Comparison of ENCODE assay signal across 26 mouse cellular contexts in the genomic region with DNA sequence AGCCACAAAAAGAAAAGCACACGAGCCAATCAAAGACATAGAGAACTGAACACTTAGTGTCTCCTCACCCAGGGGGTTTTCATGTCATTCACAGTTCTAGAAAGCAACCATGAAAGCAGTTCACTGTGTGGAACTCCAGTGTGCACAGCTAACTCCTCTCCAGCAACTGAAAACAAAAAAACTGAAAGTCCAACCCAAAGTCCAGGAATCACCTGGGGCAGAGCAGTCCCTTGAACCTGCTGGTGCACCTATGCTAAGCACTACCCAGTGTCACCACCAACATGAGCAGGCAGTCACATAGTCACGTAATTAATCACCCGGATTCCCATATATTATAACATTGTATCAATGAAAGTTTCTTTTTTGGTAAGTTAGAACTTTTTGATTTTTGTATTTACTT. TPM values are rescaled to one million over a fixed set of nuclear protein-coding genes. Genes with fewer than 3 reads are reported as not detected.
DNase-seq lines count a peak whose midpoint lies in the region; ATAC-seq and TF ChIP-seq lines count a peak whose summit lies in the region.
"Had no signal": no experiment of that assay in that cellular context is flagged by ENCODE, and none has a peak within 500 bp of the region (broad histone marks: within the 10 kb centered on the region; RNA-seq: fewer than 3 reads in every experiment).

No protein-coding gene starts in this region.

- H3K9me3 ChIP-seq in kidney, embryonic 15.5 days (replicated peaks): no peaks in the 10 kb centered on the region
- H3K9me3 ChIP-seq in liver, embryonic 16.5 days (replicated peaks; ENCODE audit: control insufficient read depth, low read length): no peaks in the 10 kb centered on the region
- no peaks in the 10 kb centered on the region for H3K9me3 ChIP-seq in liver, embryonic 11.5 days (ENCODE audit: control insufficient read depth, low read length)
- H3K9me3 ChIP-seq: forebrain, embryonic 10.5 days; forebrain, embryonic 13.5 days; G1E; heart, embryonic 15.5 days; hindbrain, embryonic 10.5 days; hindbrain, embryonic 13.5 days had no signal

- H3K4me2 ChIP-seq in kidney, embryonic 15.5 days: no peak overlapping the region
- H3K4me2 ChIP-seq in liver, embryonic 16.5 days (ENCODE audit: low read depth, low read length): no peak overlapping the region
- no peak overlapping the region for H3K4me2 ChIP-seq in liver, embryonic 11.5 days
- peak overlapping the region; percentile 37 for H3K4me2 ChIP-seq in myocyte (ENCODE audit: low read depth)
- H3K4me2 ChIP-seq: forebrain, embryonic 13.5 days; heart, embryonic 12.5 days; heart, embryonic 15.5 days; hindbrain, embryonic 13.5 days had no signal

- 0 out of 2 replicates have a peak overlapping the region, but pooled peaks have one; percentile 34 for H3K27ac ChIP-seq in kidney, embryonic 15.5 days
- H3K27ac ChIP-seq in liver, embryonic 16.5 days (ENCODE audit: low read length): no peak overlapping the region
- H3K27ac ChIP-seq in liver, embryonic 11.5 days (ENCODE audit: low read depth, low read length): no peak overlapping the region
- H3K27ac ChIP-seq: forebrain, embryonic 10.5 days; forebrain, embryonic 13.5 days; gastrocnemius, adult 2 months; heart, embryonic 15.5 days; hindbrain, embryonic 10.5 days; hindbrain, embryonic 13.5 days had no signal

- DNase-seq in kidney, postnatal 10 days: no peak
- no peak for DNase-seq in liver, embryonic 11.5 days (ENCODE audit: low spot score)
- DNase-seq in urinary bladder, postnatal 10 days (ENCODE audit: low spot score): no peak
- DNase-seq: adrenal gland, postnatal 36 days; B cell, adult 2 months; cerebellum, adult 18-20 months; cerebellum, adult 9-10 months; cerebellum, postnatal 14 days; gastrocnemius, adult 2 months; heart, adult 11 months; heart, postnatal 10 days; heart, postnatal 36 days had no signal

- H3K79me2 ChIP-seq in myocyte (ENCODE audit: control insufficient read depth, insufficient read depth): peaks cover 30% of the 10 kb centered on the region

- no peak for ATAC-seq in kidney, embryonic 15.5 days (replicated peaks; ENCODE audit: low FRiP score)
- ATAC-seq in liver, embryonic 16.5 days (ENCODE audit: low read depth): peak; percentile 52; the same call in 1 of the 2 replicates
- ATAC-seq in liver, embryonic 11.5 days (replicated peaks; ENCODE audit: low FRiP score): no peak
- ATAC-seq: forebrain, embryonic 13.5 days; forebrain, embryonic 16.5 days; hindbrain, embryonic 16.5 days; Patski had no signal

- WGBS in kidney, embryonic 15.5 days: 78% methylated on average over 3 of the region's 3 CpGs
- 65% methylated on average over 3 of the region's 3 CpGs for WGBS in liver, embryonic 16.5 days (ENCODE audit: insufficient replicate concordance)
- WGBS in liver, embryonic 11.5 days: 83% methylated on average over 3 of the region's 3 CpGs

- no peaks in the 10 kb centered on the region for H3K27me3 ChIP-seq in kidney, embryonic 15.5 days
- no peaks in the 10 kb centered on the region for H3K27me3 ChIP-seq in liver, embryonic 16.5 days (ENCODE audit: control insufficient read depth, insufficient read depth, low read depth, low read length)
- no peaks in the 10 kb centered on the region for H3K27me3 ChIP-seq in liver, embryonic 11.5 days (replicated peaks; ENCODE audit: control insufficient read depth, insufficient read depth, low read length)
- no peaks in the 10 kb centered on the region for H3K27me3 ChIP-seq in myocyte (ENCODE audit: control insufficient read depth, insufficient read depth, insufficient read length)
- H3K27me3 ChIP-seq: CH12.LX; forebrain, embryonic 13.5 days; heart, embryonic 12.5 days; heart, embryonic 15.5 days; hindbrain, embryonic 13.5 days; Patski had no signal

- no peak for TF ChIP-seq POLR2A in myocyte (IDR thresholded peaks at IDR 0.05; ENCODE audit: insufficient read length, low read depth)

- H3ac ChIP-seq in myocyte (ENCODE audit: control insufficient read depth, insufficient read length): no peak overlapping the region

- no peak overlapping the region for H3K4me3 ChIP-seq in kidney, embryonic 15.5 days (replicated peaks)
- H3K4me3 ChIP-seq in liver, embryonic 16.5 days (ENCODE audit: low read depth, low read length): no peak overlapping the region
- H3K4me3 ChIP-seq in liver, embryonic 11.5 days (ENCODE audit: low read depth, low read length): no peak overlapping the region
- no peak overlapping the region for H3K4me3 ChIP-seq in myocyte
- H3K4me3 ChIP-seq: forebrain, embryonic 10.5 days; forebrain, embryonic 13.5 days; gastrocnemius, adult 2 months; heart, embryonic 12.5 days; heart, embryonic 15.5 days; hindbrain, embryonic 10.5 days; hindbrain, embryonic 13.5 days had no signal

- peaks cover 3% of the 10 kb centered on the region for H3K36me3 ChIP-seq in kidney, embryonic 15.5 days
- H3K36me3 ChIP-seq in liver, embryonic 16.5 days (ENCODE audit: control insufficient read depth, insufficient read depth): no peaks in the 10 kb centered on the region
- no peaks in the 10 kb centered on the region for H3K36me3 ChIP-seq in liver, embryonic 11.5 days (ENCODE audit: control insufficient read depth, insufficient read depth, low read length)
- H3K36me3 ChIP-seq in myocyte (ENCODE audit: control insufficient read depth, insufficient read depth): no peaks in the 10 kb centered on the region
- H3K36me3 ChIP-seq: forebrain, embryonic 10.5 days; G1E; hindbrain, embryonic 10.5 days had no signal

- peaks cover 54% of the 10 kb centered on the region for H3K4me1 ChIP-seq in kidney, embryonic 15.5 days
- H3K4me1 ChIP-seq in liver, embryonic 16.5 days (ENCODE audit: control insufficient read depth, low read depth, low read length): peaks cover 14% of the 10 kb centered on the region
- peaks cover 20% of the 10 kb centered on the region for H3K4me1 ChIP-seq in liver, embryonic 11.5 days (replicated peaks; ENCODE audit: control insufficient read depth, insufficient read depth, low read length)

- H3K9ac ChIP-seq in kidney, embryonic 15.5 days: no peak overlapping the region
- H3K9ac ChIP-seq in liver, embryonic 16.5 days (ENCODE audit: low read depth, low read length): no peak overlapping the region
- H3K9ac ChIP-seq in liver, embryonic 11.5 days (ENCODE audit: low read depth, low read length): no peak overlapping the region
- H3K9ac ChIP-seq: forebrain, embryonic 13.5 days; heart, embryonic 12.5 days; heart, embryonic 15.5 days; hindbrain, embryonic 13.5 days had no signal

TF ChIP-seq in myocyte, 11 proteins besides CTCF, POLR2A, EP300 and RAD21:
- no peak for TF ChIP-seq MYOD1 (IDR thresholded peaks at IDR 0.05; ENCODE audit: control insufficient read depth in 1 of 3, insufficient read length in 2 of 3, low read depth in 2 of 3)
- no peak for TF ChIP-seq MAX (IDR thresholded peaks at IDR 0.05; ENCODE audit: low read depth)
- no peak for TF ChIP-seq TCF12 (IDR thresholded peaks at IDR 0.05; ENCODE audit: insufficient read depth, poor library complexity, severe bottlenecking)
- TF ChIP-seq REST (IDR thresholded peaks at IDR 0.05; ENCODE audit: insufficient read depth, insufficient read length): no peak
- no peak for TF ChIP-seq USF1 (IDR thresholded peaks at IDR 0.05; ENCODE audit: low read depth)
- no peak for TF ChIP-seq POLR2AphosphoS2 (IDR thresholded peaks at IDR 0.05; ENCODE audit: insufficient read length, low read depth)

RNA-seq across cellular contexts. Expression of a gene that starts 23.2 kb away (rescaled TPM):
- 20.1 and 20.8 TPM in 2 replicates for polyA plus RNA-seq in kidney, embryonic 15.5 days (2015; fragmentation: Nextera tagmentation; extraction: Ambion mirVana)
- polyA plus RNA-seq in liver, embryonic 16.5 days (2015; fragmentation: Nextera tagmentation; extraction: Ambion mirVana): 4.1 and 4.5 TPM in 2 replicates
- polyA plus RNA-seq in liver, embryonic 11.5 days (2014; fragmentation: Nextera tagmentation; extraction: Ambion mirVana): 7.9 and 8.0 TPM in 2 replicates
- polyA plus RNA-seq in myocyte (2012; fragmentation: generic; extraction: Trizol): 9.9 TPM
- polyA plus RNA-seq: G1E had no signal
